Mouse (Mus musculus) forebrain, embryonic 14.5 days (tissue): Measurements from ENCODE around the gene C1galt1. TPM values are rescaled to one million over a fixed set of nuclear protein-coding genes. Genes with fewer than 3 reads are reported as not detected.
A peak's percentile ranks its signal among the peaks of the same experiment; 100 is the strongest.

Experiments used
- ATAC-seq: fragments of 200-750 bp; cut with Nextera tagmentation; 2 replicates; pipeline ENCODE4 v1.8.0; 2017; ENCODE audit warnings: mild to moderate bottlenecking, moderate library complexity
- DNase-seq: peaks from one replicate; pipeline ENCODE4 v3.0.0-alpha.2; 2015; ENCODE audit warnings: low spot score
- H3K27ac ChIP-seq: fragments of 300-500 bp; sonication (generic); 2 replicates; pipeline ENCODE4 v1.5.1; 2014; ENCODE audit warnings: low read depth, mild to moderate bottlenecking, control low read depth, low read length, moderate library complexity
- H3K27me3 ChIP-seq: fragments of 300-500 bp; sonication (generic); replicated peaks from 2 replicates; pipeline ENCODE4 v1.6.1; 2014; ENCODE audit warnings: low read length, control low read depth, mixed read lengths; ENCODE audit not compliant: control insufficient read depth, insufficient read depth
- H3K36me3 ChIP-seq: fragments of 300-500 bp; sonication (generic); 2 replicates; pipeline ENCODE4 v1.6.1; 2014; ENCODE audit warnings: low read length, control low read depth; ENCODE audit not compliant: control insufficient read depth, insufficient read depth
- H3K4me1 ChIP-seq: fragments of 300-500 bp; sonication (generic); 2 replicates; pipeline ENCODE4 v1.6.1; 2014; ENCODE audit warnings: antibody characterized with exemption, low read length, control low read depth; ENCODE audit not compliant: control insufficient read depth, insufficient read depth
- H3K4me2 ChIP-seq: fragments of 300-500 bp; sonication (generic); 2 replicates; pipeline ENCODE4 v1.6.1; 2014; ENCODE audit warnings: mild to moderate bottlenecking, control low read depth, low read length
- H3K4me3 ChIP-seq: fragments of 300-500 bp; sonication (generic); 2 replicates; pipeline ENCODE4 v1.5.1; 2014; ENCODE audit warnings: low read depth, low read length, control low read depth
- H3K9ac ChIP-seq: fragments of 300-500 bp; sonication (generic); 2 replicates; pipeline ENCODE4 v1.6.1; 2014; ENCODE audit warnings: mild to moderate bottlenecking, low read length, control low read depth, moderate library complexity
- H3K9me3 ChIP-seq: fragments of 300-500 bp; sonication (generic); replicated peaks from 2 replicates; pipeline ENCODE4 v1.6.1; 2016; ENCODE audit warnings: low read length, control low read depth, mixed read lengths; ENCODE audit not compliant: control insufficient read depth
- WGBS: fragments of 180-500 bp; shearing (Covaris S2); extraction: QIAGEN DNeasy Blood & Tissue Kit; methylation state at CpG from one replicate; pipeline ENCODE4 v1.1.7; 2014; 5-methylcytosine and 5-hydroxymethylcytosine counted together
- polyA plus RNA-seq: library from polyadenylated mRNA; unstranded; fragments of >200 nt; fragmentation: Nextera tagmentation; extraction: Ambion mirVana; gene quantifications from 2 replicates; pipeline ENCODE4 v1.2.1, GENCODE M21; 2014

The C1galt1 gene
- polyA plus RNA-seq, 1 experiment from 2014 or later: 2.5 TPM

- Histone ChIP-seq H3K9ac (no peak overlapping the region), H3K4me2 (no peak overlapping the region), H3K36me3 (no peaks in the 10 kb centered on the region), H3K9me3 (no peaks in the 10 kb centered on the region), H3K27me3 (no peaks in the 10 kb centered on the region), H3K4me1 (no peaks in the 10 kb centered on the region), H3K4me3 (no peak overlapping the region), H3K27ac (no peak overlapping the region)
- WGBS: 79% methylated on average over 5 of the region's 5 CpGs
- ATAC-seq (no peak), DNase-seq (no peak)
These were observed 41.5 kb downstream of the C1galt1 start for GRCm38 (mm10) chr6:7885994-7886684.

DNA sequence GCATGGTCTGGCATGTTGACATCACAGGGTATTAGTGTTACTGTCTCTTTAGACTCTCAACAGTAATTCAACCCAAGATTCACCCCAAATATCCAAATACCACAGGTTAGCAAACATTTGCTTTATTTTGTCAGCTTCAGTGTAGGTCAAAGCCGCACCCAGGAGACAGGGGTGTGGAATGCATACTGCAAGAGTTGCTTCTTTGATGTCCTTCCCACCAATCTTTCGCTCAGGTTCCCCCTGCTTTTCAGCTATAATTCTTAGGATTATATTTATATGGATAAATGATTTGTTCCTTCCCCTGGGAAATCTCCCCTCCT, 42.0 kb downstream of the C1galt1 start:
- H3K4me3 ChIP-seq: no peak overlapping the region
- H3K27ac ChIP-seq: no peak overlapping the region
- H3K9me3 ChIP-seq: no peaks in the 10 kb centered on the region
- no peaks in the 10 kb centered on the region for H3K36me3 ChIP-seq
- WGBS: 89% methylated on average over 2 of the region's 2 CpGs
- no peaks in the 10 kb centered on the region for H3K4me1 ChIP-seq
- DNase-seq: no peak
- no peak overlapping the region for H3K4me2 ChIP-seq
- H3K27me3 ChIP-seq: no peaks in the 10 kb centered on the region
- ATAC-seq: no peak
- no peak overlapping the region for H3K9ac ChIP-seq

- Histone ChIP-seq H3K9me3 (no peaks in the 10 kb centered on the region), H3K27me3 (no peaks in the 10 kb centered on the region), H3K36me3 (no peaks in the 10 kb centered on the region), H3K9ac (no peak overlapping the region), H3K4me1 (no peaks in the 10 kb centered on the region), H3K27ac (no peak overlapping the region), H3K4me3 (no peak overlapping the region), H3K4me2 (no peak overlapping the region)
- WGBS: 92% methylated on average over 5 of the region's 5 CpGs
- no peak for ATAC-seq
- DNase-seq: no peak
These were observed 51.7 kb downstream of the C1galt1 start for GRCm38 (mm10) chr6:7896339-7896738.

DNA sequence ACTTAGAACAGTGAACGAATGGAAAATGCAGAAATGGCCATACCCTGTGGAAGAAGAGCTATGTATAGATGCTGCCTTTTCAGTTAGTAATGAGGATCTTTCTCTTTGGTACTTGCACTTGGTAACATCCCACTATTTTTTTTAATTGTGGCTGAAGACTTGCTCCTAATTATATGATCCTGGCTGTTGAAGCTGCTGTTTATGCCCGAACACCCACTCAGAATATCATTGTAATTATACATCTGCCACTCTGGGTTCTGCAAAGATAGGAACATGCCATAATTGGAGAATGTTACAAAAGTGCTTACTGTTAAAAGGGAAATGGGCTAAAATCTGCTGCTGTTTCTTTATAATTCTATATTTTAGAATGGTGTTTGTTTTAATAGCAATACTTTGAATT, 67.4 kb downstream of the C1galt1 start:
- 75% methylated on average over 2 of the region's 2 CpGs for WGBS
- Histone ChIP-seq H3K9me3 (no peaks in the 10 kb centered on the region), H3K4me3 (no peak overlapping the region), H3K4me2 (no peak overlapping the region), H3K27ac (no peak overlapping the region), H3K27me3 (no peaks in the 10 kb centered on the region), H3K4me1 (no peaks in the 10 kb centered on the region), H3K36me3 (no peaks in the 10 kb centered on the region), H3K9ac (no peak overlapping the region)
- ATAC-seq (no peak), DNase-seq (peak; percentile 0)

Other genes starting within 250 kb of the C1galt1 start
- 61.2 and 66.9 TPM in 2 replicates for gene Asns, start 151.6 kb upstream of the C1galt1 start, polyA plus RNA-seq